Mouse (Mus musculus) testis, adult 2 months (tissue): ENCODE measurements at regions not wholly inside any gene's neighbourhood (a gene's known extent, or its start where the extent isn't known, plus 50 kb on each side); places are given as distances from the start of the nearest gene placed in this dataset.
"Not testable (repeated sequence)": the region's sequence is repeated elsewhere in the genome, so short reads cannot be mapped to it uniquely, and the experiment has no call there.

ENCODE experiments used
- H3K27ac ChIP-seq: fragments of 200-500 bp; 2 replicates; pipeline ENCODE4 v1.5.1; 2012; ENCODE audit warnings: low read depth, low read length; ENCODE audit not compliant: control insufficient read depth, insufficient read depth
- H3K27me3 ChIP-seq: fragments of 200-500 bp; 2 replicates; pipeline ENCODE4 v1.6.1; 2012; ENCODE audit warnings: mild to moderate bottlenecking, low read length, moderate library complexity; ENCODE audit not compliant: control insufficient read depth, insufficient read depth
- H3K36me3 ChIP-seq: fragments of 200-500 bp; 2 replicates; pipeline ENCODE4 v1.6.1; 2012; ENCODE audit warnings: mild to moderate bottlenecking, low read length; ENCODE audit not compliant: control insufficient read depth, insufficient read depth
- H3K4me1 ChIP-seq: fragments of 200-500 bp; 2 replicates; pipeline ENCODE4 v1.6.1; 2012; ENCODE audit warnings: low read length; ENCODE audit not compliant: control insufficient read depth, insufficient read depth
- H3K4me3 ChIP-seq: fragments of 200-500 bp; 2 replicates; pipeline ENCODE4 v1.5.1; 2012; ENCODE audit warnings: low read depth, mild to moderate bottlenecking, low read length, moderate library complexity, mixed read lengths; ENCODE audit not compliant: control insufficient read depth
- CTCF ChIP-seq: fragments of 200-500 bp; IDR thresholded peaks from 2 replicates; pipeline ENCODE4 v1.5.1; 2012; ENCODE audit warnings: low read depth, mild to moderate bottlenecking, inconsistent platforms, low read length, moderate library complexity; ENCODE audit not compliant: control insufficient read depth, insufficient read depth, insufficient replicate concordance
- POLR2A ChIP-seq: fragments of 200-500 bp; IDR thresholded peaks from 2 replicates; pipeline ENCODE4 v1.6.1; 2012; ENCODE audit warnings: low read depth, mild to moderate bottlenecking, inconsistent platforms, low read length, moderate library complexity; ENCODE audit not compliant: control insufficient read depth

GRCm38 (mm10) chr3:6812346-6812745 is 192.1 kb upstream of the 1700008P02Rik start:
- no peak overlapping the region for H3K4me3 ChIP-seq
- H3K27me3 ChIP-seq: no peaks in the 10 kb centered on the region
- H3K27ac ChIP-seq: no peak overlapping the region
- TF ChIP-seq POLR2A: no peak
- no peak for TF ChIP-seq CTCF
- no peaks in the 10 kb centered on the region for H3K36me3 ChIP-seq
- H3K4me1 ChIP-seq: no peaks in the 10 kb centered on the region

- no peak overlapping the region for H3K27ac ChIP-seq
- no peaks in the 10 kb centered on the region for H3K4me1 ChIP-seq
- no peaks in the 10 kb centered on the region for H3K27me3 ChIP-seq
- H3K4me3 ChIP-seq: no peak overlapping the region
- TF ChIP-seq POLR2A (no peak), CTCF (no peak)
- no peaks in the 10 kb centered on the region for H3K36me3 ChIP-seq
These were observed 189.2 kb upstream of the 1700008P02Rik start for GRCm38 (mm10) chr3:6809381-6809950.

GRCm38 (mm10) chr3:6800092-6800716 is 180.0 kb upstream of the 1700008P02Rik start:
- H3K27me3 ChIP-seq, H3K36me3 ChIP-seq, H3K27ac ChIP-seq, H3K4me3 ChIP-seq, H3K4me1 ChIP-seq: not testable (repeated sequence)

GRCm38 (mm10) chr3:6768506-6768905 is 148.3 kb upstream of the 1700008P02Rik start:
- no peaks in the 10 kb centered on the region for H3K4me1 ChIP-seq
- no peak overlapping the region for H3K27ac ChIP-seq
- H3K27me3 ChIP-seq: no peaks in the 10 kb centered on the region
- no peaks in the 10 kb centered on the region for H3K36me3 ChIP-seq
- TF ChIP-seq POLR2A (no peak), CTCF (no peak)
- no peak overlapping the region for H3K4me3 ChIP-seq

- H3K4me3 ChIP-seq, H3K27me3 ChIP-seq, H3K36me3 ChIP-seq, H3K27ac ChIP-seq, H3K4me1 ChIP-seq: not testable (repeated sequence)
These were observed 147.8 kb upstream of the 1700008P02Rik start for GRCm38 (mm10) chr3:6768085-6768484.

- Histone ChIP-seq H3K36me3 (no peaks in the 10 kb centered on the region), H3K27ac (no peak overlapping the region), H3K27me3 (no peaks in the 10 kb centered on the region), H3K4me3 (no peak overlapping the region), H3K4me1 (no peaks in the 10 kb centered on the region)
- TF ChIP-seq POLR2A (no peak), CTCF (no peak)
These were observed 138.9 kb upstream of the 1700008P02Rik start for GRCm38 (mm10) chr3:6759172-6759571.

- Histone ChIP-seq H3K27ac (no peak overlapping the region), H3K4me1 (no peaks in the 10 kb centered on the region), H3K36me3 (no peaks in the 10 kb centered on the region), H3K27me3 (no peaks in the 10 kb centered on the region), H3K4me3 (no peak overlapping the region)
- TF ChIP-seq POLR2A (no peak), CTCF (no peak)
These were observed 137.3 kb upstream of the 1700008P02Rik start for GRCm38 (mm10) chr3:6757562-6757961.

- not testable (repeated sequence) for H3K36me3 ChIP-seq, H3K27me3 ChIP-seq, H3K27ac ChIP-seq, H3K4me3 ChIP-seq, H3K4me1 ChIP-seq
These were observed 130.5 kb upstream of the 1700008P02Rik start for GRCm38 (mm10) chr3:6750746-6751145.
